Mouse (Mus musculus) bone marrow, adult 2 months (tissue): ENCODE data around the gene Adamts20. TPM values are rescaled to one million over a fixed set of nuclear protein-coding genes. Genes with fewer than 3 reads are reported as not detected.
"Not testable (repeated sequence)": the region's sequence is repeated elsewhere in the genome, so short reads cannot be mapped to it uniquely, and the experiment has no call there.

Source experiments
- H3K27ac ChIP-seq: fragments of 200-500 bp; 2 replicates; pipeline ENCODE4 v1.5.1; 2012; ENCODE audit warnings: low read depth, mild to moderate bottlenecking, control low read depth, inconsistent platforms, low read length; ENCODE audit not compliant: control insufficient read depth, poor library complexity, insufficient read depth
- H3K4me1 ChIP-seq: fragments of 200-500 bp; 2 replicates; pipeline ENCODE4 v1.6.1; 2011; ENCODE audit warnings: low read length; ENCODE audit not compliant: control insufficient read depth, insufficient read depth
- H3K4me3 ChIP-seq: fragments of 200-500 bp; replicated peaks from 2 replicates; pipeline ENCODE3; 2011; ENCODE audit warnings: mild to moderate bottlenecking, low read depth, low read length, control low read depth; ENCODE audit not compliant: control insufficient read depth
- CTCF ChIP-seq: fragments of 200-500 bp; IDR thresholded peaks from 2 replicates; pipeline ENCODE4 v1.5.1; 2011; ENCODE audit warnings: low read length, control low read depth; ENCODE audit not compliant: control insufficient read depth, insufficient read depth
- POLR2A ChIP-seq: fragments of 200-500 bp; IDR thresholded peaks from 2 replicates; pipeline ENCODE4 v1.6.1; 2011; ENCODE audit warnings: low read depth, mild to moderate bottlenecking, control low read depth, low read length, borderline replicate concordance; ENCODE audit not compliant: control insufficient read depth
- WGBS: fragments of 180-500 bp; shearing (Covaris S2); methylation state at CpG from one replicate; pipeline ENCODE4 v1.1.7; 2018; 5-methylcytosine and 5-hydroxymethylcytosine counted together
- polyA plus RNA-seq: library from polyadenylated mRNA; stranded (reverse); fragments of >200 nt; gene quantifications from 2 replicates; pipeline ENCODE4 v1.2.4, GENCODE M21; 2011; ENCODE audit warnings: low replicate concordance; ENCODE audit not compliant: missing spikeins, insufficient read depth, insufficient read length

Adamts20 gene
- polyA plus RNA-seq, 1 experiment: not detected

DNA sequence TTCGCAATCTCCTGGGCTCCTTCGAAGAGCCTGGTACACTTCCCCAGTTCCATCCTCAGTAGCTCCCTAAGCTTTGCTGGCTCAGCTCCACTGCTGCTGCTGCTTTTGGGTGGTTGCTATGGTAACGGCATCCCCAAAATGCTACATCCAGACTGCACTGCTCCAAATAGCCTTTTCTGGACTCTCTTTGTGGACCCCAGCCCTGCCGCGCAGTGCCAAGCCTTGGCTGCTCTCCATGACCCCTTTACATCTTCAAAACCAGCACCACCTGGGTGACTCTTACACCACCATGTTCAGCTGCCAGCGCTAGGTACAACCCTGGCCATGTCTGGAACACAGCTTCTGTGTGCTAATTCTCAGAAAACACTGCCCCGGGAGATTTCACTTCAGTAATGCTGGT lies 55.4 kb downstream of the Adamts20 start:
- H3K4me1 ChIP-seq: no peaks in the 10 kb centered on the region; the same call in 1 of the 2 replicates
- 87% methylated on average over 7 of the region's 7 CpGs for WGBS
- TF ChIP-seq POLR2A (no peak), CTCF (no peak)

DNA sequence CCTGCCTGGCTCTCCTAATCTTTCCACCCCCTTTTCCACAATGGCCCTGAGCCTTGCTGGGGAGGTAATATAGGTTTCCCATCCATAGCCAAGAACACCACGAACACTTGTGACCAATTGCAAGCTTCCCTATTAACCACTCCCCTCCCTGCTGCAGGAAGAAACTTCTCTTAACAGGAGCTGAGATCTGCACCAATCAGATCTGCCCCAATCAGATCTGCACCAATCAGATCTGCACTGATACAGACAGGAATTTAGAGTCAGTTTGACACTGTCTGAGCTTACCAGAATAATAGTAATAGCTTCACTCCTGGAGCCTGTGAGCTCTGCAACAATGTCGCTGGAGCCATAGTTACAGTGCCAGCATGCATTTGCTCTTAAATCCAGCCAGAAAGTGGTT lies 58.9 kb downstream of the Adamts20 start:
- Histone ChIP-seq H3K27ac (no peak overlapping the region), H3K4me1 (no peaks in the 10 kb centered on the region; the same call in 1 of the 2 replicates), H3K4me3 (no peak overlapping the region)
- 24% methylated on average over 2 of the region's 2 CpGs for WGBS
- TF ChIP-seq POLR2A (no peak), CTCF (no peak)

More for the DNA sequence above, 55.4 kb downstream of the Adamts20 start:
- no peak overlapping the region for H3K4me3 ChIP-seq
- H3K27ac ChIP-seq: no peak overlapping the region

- H3K4me3 ChIP-seq: no peak overlapping the region
- WGBS: 2% methylated on average over 63 of the region's 65 CpGs
- H3K27ac ChIP-seq: no peak overlapping the region
- no peaks in the 10 kb centered on the region for H3K4me1 ChIP-seq
- no peak for TF ChIP-seq POLR2A
- TF ChIP-seq CTCF: no peak
These were observed 61.1 kb downstream of the Adamts20 start for GRCm38 (mm10) chr15:94404071-94404545.

GRCm38 (mm10) chr15:94403461-94404070 lies 61.7 kb downstream of the Adamts20 start:
- Histone ChIP-seq H3K4me1 (no peaks in the 10 kb centered on the region), H3K4me3 (no peak overlapping the region), H3K27ac (no peak overlapping the region)
- 2% methylated on average over 34 of the region's 34 CpGs for WGBS
- no peak for TF ChIP-seq CTCF
- no peak for TF ChIP-seq POLR2A

DNA sequence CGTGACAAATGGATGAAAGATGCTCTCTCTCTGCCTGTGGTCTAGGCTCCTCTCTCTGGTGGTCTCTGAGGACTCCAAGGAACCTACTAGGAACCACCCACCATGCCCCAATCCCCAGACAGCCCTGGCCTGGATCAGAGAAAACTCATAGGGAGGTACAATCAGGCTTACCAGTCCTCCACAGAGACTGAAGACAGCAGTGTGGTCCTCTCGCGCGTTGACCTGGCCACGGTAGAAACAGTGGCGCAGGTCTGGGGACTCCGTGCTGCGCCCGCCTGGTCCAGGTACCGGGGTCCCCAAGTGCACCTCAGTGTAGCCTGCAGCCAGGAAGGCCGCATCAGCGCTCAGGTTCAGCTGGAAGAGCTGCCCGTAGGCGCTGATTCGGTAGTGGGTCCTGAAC lies 62.2 kb downstream of the Adamts20 start:
- 13% methylated on average over 15 of the region's 15 CpGs for WGBS
- no peaks in the 10 kb centered on the region for H3K4me1 ChIP-seq
- H3K27ac ChIP-seq: no peak overlapping the region
- no peak overlapping the region for H3K4me3 ChIP-seq
- TF ChIP-seq POLR2A (no peak), CTCF (no peak)

- TF ChIP-seq CTCF (no peak), POLR2A (no peak)
- no peaks in the 10 kb centered on the region for H3K4me1 ChIP-seq
- H3K4me3 ChIP-seq: no peak overlapping the region
- no peak overlapping the region for H3K27ac ChIP-seq
- 81% methylated on average over 7 of the region's 7 CpGs for WGBS
These were observed 72.5 kb downstream of the Adamts20 start for GRCm38 (mm10) chr15:94392737-94393136.

GRCm38 (mm10) chr15:94390127-94390526 lies 75.1 kb downstream of the Adamts20 start:
- 64% methylated on average over 2 of the region's 2 CpGs for WGBS
- not testable (repeated sequence) for H3K27ac ChIP-seq, H3K4me3 ChIP-seq, H3K4me1 ChIP-seq

- no peak overlapping the region for H3K27ac ChIP-seq
- TF ChIP-seq CTCF (no peak), POLR2A (no peak)
- 79% methylated on average over 7 of the region's 9 CpGs for WGBS
These were observed 85.8 kb downstream of the Adamts20 start for GRCm38 (mm10) chr15:94379425-94379824.

GRCm38 (mm10) chr15:94372548-94372947 lies 92.7 kb downstream of the Adamts20 start:
- WGBS: 66% methylated on average over 7 of the region's 7 CpGs
- H3K4me3 ChIP-seq: no peak overlapping the region
- TF ChIP-seq POLR2A (no peak), CTCF (no peak)

More at GRCm38 (mm10) chr15:94379425-94379824, 85.8 kb downstream of the Adamts20 start:
- Histone ChIP-seq H3K4me1 (no peaks in the 10 kb centered on the region), H3K4me3 (no peak overlapping the region)

More at GRCm38 (mm10) chr15:94372548-94372947, 92.7 kb downstream of the Adamts20 start:
- no peaks in the 10 kb centered on the region for H3K4me1 ChIP-seq
- H3K27ac ChIP-seq: no peak overlapping the region
